Mouse (Mus musculus) spleen, postnatal 4 days (tissue): ENCODE data around the gene P3h1.

Experiments
- DNase-seq, 2 experiments: peaks; one replicate each; pipeline ENCODE4 v3.0.0; 2022; ENCODE audit warnings: low spot score in 2 of 2

Gene P3h1

DNA sequence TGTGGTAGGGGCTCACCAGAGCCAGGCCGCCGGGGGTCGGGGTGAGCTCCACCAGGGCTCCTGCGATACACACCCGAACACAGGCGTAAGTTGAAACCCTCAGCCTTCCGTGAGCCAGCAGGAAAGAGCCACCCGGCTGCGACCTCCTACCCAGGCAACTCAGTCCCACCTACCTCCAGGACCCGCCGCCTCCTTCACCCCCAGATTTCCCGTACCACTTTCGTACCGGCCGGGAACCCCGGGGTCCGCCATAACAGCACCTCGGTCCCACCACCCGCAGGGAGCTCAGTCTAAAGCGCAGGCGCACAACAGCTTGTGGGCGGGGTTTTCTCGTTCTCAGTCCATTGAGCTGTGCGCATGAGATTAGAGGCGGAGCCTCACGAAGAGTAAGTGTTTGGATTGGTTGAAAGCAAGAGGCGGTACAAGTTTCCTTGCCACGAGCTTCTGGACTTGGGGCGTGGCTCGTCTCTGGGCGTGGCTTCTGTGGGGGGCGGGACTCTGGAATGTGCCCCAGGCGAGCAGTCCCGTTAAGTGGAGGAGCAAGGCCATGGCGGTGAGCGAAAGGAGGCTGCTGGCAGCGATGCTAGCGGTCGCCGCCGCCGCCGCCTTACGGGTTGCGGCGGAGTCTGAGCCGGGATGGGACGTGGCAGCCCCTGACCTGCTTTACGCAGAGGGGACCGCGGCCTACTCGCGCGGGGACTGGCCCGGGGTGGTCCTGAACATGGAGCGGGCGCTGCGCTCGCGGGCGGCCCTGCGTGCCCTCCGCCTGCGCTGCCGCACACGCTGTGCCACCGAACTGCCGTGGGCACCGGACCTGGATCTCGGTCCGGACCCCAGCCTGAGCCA is at the start of gene P3h1, which contains the start of gene AU022252:
P3h1 (plus strand) TSS at position 506 of the 846 bp plus-strand sequence.
AU022252 (minus strand) TSS at position 303 of the 846 bp plus-strand sequence.
- DNase-seq: peak; percentile 99

DNA sequence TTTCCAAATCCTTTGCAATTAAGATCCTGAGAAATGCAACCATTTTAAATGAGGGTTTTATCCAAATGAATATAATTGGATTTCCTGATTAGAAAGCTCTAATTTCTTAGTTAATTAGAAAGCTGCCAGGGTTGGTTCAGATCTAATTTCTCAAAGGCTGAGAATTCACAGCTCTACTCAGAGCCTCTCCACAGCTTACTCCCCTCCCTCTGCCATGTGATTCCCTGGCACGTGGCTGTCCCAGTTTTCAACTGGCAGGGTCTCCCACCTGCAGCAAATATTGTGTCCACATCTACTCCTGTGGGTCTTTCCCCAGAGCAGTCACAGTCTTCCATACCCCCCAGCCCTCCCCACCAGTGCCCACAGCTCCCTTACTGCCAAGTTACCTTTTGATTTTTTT is 49.2 kb upstream of the P3h1 start:
- no peak for DNase-seq

DNA sequence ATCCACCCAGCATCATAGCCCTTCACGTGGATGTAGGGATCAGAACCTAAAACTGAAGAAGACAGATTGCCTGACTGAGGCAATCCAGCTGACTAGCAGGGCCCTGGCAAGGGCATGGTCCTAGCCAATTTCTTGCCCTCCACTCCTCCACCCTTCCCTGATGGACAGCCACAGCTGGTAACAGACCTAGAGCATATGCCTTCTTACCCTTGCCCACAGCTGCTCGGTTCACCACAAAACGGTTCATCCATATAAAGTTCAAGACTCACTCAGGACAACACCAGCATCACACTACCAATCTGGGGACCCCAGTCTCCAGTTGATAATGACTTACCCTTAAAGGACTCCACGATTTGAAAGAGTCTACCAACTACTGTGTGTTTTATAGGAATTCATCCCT is 46.9 kb upstream of the P3h1 start:
- no peak for DNase-seq

DNA sequence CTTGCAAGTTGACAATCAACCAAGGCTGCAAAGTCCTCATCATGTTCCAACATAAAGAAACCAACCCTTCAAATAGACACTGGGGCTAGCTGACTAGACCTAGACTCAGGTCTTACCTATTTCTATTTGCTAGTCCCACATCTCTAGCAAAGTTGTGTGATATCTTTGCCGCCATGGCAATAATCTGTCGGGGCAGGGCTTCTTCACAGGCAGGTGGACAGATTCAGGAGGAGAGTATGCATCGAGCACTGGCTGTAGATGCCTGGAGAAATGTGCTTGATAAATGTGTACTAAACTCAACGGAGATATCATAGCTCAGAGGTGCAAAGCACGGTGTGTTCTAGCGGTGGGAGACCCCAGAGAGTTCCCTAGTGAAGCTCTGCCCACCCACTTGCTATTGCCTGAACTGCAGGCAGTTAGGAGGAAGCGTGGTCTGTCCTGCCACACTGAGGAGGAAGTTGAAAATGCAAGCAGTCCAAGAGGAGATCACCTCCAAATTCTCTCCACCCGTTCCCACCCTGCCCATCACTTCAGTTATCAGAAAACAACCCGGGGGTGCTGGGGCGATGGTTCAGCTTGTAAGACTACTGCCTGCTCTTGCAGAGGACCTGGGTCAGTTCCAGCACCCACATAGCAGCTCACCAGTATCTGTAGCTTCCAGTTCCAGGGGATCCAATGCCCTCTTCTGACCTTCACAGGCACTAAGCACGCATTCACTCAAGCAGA is 44.5 kb upstream of the P3h1 start:
- peak; percentile 67 to 79 for DNase-seq

DNA sequence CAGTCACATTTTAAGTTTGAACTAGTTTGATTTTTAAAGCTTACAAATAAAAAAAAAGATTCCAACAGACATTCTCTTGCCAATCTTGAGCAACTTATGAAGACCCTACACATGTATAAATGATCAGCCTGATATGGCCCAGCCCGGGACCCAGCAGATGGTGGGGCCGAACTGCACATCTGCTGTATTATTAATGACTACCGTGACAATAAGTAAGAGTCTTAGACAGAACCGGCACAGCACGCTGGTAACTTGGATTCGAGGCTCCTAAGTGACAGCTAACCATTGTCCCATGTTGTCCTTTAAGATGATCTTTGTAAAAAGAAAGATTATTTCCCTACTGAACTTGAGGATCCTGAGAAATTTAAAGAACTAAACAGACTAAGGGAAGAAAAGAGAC is 43.3 kb upstream of the P3h1 start:
- DNase-seq: no peak

DNA sequence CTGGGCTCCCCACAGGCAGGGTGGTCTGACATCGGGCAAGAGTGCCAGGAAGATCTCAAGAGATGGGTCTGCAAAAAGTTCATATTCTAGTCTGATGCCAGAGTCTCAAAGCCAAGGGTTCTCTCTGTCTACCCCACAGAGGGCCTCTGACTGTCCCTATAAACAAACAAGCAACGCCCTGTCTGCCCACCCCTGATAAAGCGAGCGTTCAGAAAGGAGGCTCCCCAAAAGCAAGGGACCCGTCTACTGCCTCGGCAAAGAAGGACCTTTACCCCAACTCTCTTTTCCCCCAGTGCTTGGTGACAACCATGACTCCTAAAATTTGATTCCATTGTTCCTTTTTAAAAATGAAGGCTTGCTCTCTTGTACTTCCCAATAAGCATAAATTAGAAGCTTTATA is 42.9 kb upstream of the P3h1 start, which contains the start of gene Ermap:
Ermap (minus strand) TSS at position 148 of the 400 bp plus-strand sequence.
- DNase-seq: peak; percentile 76 to 82

DNA sequence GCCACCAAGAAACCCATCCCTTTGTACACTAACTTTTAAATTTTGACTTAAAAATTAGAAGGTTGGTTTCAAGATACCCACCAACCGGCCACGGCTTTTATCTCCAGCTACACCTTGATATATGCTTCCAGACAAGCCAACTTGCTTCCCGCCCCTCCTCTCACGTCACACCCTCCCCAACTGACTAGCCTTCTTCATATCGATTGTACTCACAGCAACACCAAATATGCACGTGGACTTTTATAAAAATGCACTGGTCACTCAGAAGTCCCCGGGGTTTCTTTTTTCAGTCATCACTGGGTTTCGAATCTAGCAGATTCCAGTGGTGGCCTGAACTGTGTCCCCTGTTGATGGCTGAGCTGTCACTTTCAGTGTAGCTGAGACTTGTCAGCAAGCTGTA is 42.1 kb upstream of the P3h1 start:
- DNase-seq: peak; percentile 76 to 81

DNA sequence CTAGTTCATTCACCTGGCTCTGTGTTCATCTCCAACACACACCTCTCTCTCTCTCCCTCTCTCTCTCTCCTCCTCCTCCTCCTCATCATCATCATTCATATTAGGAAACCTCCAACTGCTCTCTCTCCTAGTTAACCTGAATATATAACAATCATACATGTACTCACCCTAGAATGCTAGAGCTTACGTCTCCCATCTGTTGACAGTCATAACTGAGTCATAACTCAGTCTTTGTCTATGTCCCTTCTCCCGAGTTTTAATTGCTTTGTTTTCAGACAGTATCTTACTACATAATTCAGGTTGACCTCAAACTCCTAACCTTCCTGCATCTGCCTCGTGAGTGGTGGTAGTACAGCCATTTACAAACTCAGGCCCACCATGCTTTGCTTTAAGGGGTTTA is 41.4 kb upstream of the P3h1 start:
- no peak for DNase-seq

DNA sequence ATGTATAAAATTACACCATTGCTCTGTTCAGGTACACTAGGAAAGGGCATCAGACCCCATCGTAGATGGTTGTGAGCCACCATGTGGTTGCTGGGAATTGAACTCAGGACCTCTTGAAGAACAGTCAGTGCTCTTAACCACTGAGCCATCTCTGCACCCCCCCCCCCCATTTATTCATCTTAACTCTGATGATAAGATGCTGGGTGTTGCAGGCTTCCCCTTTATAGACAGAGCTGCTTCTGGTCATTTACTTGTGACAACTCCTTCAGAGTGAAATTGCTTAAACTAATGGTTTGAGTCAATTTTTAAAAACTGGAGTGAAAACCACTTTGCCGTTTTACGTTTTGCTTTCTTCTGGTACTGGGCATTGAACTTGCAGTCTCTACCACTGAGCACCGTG is 40.0 kb upstream of the P3h1 start:
- DNase-seq: no peak

DNA sequence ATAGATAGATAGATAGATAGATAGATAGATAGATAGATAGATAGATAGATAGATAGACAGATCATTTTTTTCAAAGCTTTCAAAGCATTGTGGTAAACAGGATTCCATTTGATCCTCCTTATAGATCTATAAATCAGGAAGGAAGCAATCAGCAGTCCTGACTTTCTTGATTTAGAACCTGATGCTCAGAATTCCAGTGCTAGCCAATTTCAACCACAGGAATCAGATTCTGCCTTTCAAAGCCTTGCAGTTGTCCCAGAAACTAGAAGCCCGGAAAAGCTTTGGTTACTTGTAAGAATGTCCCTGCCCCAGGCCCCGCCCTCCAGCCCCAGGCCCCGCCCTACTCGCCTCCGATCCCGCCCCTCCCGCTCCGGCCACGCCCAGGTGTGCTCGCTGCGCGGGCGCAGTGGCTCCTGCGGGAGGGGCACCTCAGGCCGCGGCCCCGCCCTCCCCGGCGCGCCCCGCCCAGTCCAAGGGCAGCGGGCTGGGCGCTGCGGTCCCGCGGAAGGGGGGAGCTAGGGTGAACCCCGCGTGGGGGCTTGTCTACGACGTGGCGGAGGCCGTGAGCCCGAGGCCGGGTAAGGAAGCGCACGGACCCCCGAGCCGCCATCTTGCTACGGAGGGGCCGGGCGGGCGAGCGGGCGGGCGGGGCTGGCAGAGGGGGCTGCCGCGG is 37.7 kb upstream of the P3h1 start, which contains the start of gene Svbp:
Svbp (plus strand) TSS at position 398 of the 673 bp plus-strand sequence.
- peak; percentile 93 to 98 for DNase-seq

DNA sequence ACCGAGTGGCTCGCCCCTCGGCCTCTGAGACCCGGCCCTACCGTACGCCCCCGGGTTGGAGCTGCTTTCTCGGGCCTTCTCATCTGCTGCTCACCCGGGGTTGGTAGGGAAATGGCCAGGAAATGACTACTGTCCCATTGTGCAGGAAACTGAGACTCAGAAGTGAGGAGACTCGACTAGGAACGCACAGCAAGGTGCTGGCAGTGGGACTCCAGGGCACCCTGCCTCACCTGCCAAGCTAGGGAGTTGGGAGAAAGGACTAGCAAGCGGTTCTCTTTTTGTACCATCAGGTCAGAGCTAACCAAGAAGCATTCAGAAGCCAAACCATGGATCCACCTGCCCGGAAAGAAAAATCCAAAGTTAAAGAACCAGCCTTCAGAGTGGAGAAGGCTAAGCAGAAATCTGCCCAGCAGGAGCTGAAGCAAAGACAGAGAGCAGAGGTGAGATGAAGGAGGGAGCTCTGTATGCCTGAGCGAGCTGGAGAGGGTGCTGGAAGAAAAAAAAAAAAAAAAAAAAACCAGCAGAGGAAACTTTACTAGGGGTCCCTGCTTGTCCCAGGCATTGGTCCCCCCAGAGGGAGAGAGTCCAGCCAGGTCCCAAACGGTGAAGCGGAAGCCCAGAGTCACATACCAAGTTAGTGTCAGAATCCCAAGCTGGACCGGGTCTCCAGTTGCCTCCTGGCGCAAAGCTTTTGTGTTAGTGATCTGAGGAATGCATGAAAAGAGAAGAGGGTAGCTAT is 37.0 kb upstream of the P3h1 start:
- DNase-seq: no peak

DNA sequence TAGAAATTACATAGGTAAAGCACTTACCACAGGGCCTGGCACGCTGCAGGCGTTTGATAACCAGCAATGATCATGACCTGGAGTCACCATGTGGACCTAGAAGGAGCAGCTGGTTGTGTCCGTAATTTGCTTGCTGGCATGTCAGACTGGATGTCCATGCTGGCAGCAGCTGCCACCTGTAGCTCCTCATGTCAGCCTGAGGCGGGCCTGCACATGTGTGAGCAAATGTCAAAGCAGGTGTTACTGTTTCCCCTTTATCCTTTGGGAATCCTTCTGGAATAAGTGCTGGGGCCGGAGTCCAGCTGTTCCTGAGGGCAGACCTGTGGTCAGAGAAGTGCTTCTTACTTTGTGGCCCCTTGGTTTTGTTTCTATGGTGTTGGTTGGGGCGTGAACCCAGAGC is 34.6 kb upstream of the P3h1 start:
- DNase-seq: no peak

DNA sequence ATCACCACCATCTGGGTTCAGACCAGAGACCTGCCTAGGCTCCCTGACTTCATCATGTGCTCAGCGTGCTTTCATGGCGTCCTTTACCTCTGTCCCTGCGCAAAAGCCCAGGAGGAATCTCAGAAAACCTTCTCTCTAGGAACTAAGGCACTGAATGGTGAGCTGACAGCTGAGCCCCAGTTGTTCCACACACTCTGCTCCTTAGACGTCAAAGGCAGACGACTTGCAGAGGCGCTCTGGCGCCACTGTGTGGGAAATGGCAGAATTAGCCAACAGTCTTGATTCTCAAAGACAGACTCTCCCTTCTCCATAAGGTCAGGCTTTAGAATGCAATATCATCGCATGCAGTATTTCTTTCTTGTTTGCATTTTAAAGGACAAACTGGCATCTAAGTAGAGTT is 28.0 kb upstream of the P3h1 start:
- peak; percentile 69 to 84 for DNase-seq

DNA sequence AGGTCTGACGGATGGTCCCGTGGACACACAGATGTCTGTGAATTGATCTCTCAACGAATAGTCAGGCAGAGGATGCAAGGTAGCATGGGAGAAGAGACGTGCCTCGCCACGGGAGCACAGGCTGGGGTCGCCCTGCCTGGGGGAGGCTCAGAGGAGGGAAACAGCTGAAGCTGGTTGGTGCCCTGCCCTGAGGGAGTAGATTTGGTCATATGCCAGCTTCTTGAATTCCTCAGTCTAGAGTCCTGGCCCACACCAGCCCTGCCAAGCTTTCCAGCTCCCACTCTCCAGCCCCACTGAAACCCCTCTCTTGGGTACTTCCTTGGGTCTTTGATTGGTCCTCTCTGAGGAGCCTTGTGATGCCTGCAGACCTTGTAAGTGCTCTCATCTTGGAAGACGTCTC is 16.0 kb upstream of the P3h1 start:
- DNase-seq: no peak

DNA sequence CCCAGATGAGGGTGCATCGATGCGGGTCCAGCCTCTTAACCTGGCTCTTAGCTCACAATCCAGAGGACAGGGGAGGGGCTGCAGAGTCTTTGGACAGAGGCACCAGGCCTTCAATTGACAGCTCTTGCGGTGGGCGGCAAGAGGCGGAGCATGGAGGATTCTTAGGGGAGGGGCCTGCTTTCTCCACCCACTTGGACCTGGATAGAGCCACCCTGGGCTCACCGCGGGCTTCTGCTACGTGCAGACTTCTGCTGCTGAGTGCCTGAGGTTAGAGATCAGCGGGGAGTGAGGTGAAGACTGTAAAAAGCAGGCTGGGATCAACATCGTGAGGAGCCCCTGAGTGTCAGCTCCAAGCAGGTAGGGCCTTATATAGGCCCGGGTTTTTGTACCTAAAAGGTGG is 14.5 kb upstream of the P3h1 start, which contains the start of gene Tmem269:
Tmem269 (minus strand) TSS at position 49 of the 400 bp plus-strand sequence.
- no peak for DNase-seq

DNA sequence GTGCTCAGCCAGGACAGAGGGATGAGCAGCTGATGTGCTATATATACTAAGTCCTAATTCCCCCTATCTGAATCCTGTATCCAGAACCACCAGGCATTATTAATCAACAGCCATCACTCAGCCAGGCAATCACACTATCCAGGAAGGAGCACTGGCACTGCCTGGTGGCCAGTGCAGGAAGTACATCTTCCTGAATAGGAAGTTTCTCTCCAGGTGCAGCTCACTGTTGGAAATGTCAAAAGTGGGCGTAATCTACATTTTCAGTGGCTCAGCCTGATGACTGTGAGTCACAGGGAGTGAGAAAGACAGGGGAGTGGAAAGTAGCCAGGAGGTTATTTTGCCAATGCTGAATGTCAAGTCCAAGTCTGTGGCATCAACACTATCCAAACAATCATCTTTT is 9.0 kb upstream of the P3h1 start:
- peak in 1 of 2 experiments; percentile 25 for DNase-seq

DNA sequence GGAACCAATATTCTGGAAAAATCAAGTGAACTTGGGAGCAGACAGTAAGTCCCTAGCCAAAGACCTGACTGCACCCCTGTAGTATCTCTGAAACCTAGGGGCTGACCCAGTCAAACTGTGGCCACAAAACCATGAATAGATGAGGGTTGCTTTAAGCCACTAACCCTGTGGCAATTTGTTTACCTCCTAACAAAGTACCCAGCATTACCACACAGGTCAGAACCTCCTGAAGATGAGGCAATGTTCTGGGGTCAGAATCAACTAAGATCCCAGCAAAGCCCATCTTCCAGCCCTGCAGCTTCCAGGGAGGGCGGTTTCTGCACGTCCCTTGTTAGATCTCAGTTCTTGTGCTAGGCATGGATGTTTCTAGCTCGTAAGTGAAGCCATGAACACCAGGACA is 8.2 kb upstream of the P3h1 start:
- no peak for DNase-seq

DNA sequence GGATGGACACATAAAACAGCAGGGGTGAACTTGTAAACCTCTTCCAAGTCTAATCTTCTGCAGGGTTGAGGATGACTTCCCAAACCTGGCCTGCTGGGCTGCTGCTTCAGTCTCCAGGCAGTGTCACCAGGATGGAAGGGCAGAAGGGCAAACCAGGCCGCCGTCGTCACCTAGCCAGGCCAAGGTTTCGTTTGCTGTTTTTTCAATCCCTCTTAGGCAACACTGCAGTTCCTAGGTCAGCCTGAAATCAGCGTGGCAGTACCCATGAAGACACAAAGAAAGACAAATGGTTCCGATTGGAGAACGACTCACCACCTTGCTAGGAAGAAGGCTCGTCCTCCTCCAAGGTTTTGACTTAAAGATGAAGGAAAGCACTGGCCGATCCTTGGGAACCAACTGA is 7.0 kb upstream of the P3h1 start:
- DNase-seq: no peak

DNA sequence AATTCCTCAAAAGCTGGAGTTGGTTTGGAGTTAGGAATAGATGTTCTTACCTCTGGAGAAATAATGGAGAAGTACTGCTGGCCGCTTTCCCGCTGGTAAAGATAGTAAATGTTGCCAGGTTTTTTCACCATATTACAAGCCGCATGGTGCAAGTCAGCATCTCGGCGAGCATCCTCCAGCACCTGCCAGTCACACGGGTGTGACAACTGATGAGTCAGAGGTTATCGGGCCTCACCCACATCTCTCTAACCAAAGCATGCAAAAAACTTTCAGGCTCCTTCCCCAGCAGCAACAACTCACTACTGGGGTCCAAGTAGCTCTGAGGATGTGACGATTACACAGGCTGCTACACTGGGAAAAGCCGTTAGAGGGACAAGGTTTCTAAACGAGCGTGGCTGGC is 6.0 kb upstream of the P3h1 start:
- no peak for DNase-seq

DNA sequence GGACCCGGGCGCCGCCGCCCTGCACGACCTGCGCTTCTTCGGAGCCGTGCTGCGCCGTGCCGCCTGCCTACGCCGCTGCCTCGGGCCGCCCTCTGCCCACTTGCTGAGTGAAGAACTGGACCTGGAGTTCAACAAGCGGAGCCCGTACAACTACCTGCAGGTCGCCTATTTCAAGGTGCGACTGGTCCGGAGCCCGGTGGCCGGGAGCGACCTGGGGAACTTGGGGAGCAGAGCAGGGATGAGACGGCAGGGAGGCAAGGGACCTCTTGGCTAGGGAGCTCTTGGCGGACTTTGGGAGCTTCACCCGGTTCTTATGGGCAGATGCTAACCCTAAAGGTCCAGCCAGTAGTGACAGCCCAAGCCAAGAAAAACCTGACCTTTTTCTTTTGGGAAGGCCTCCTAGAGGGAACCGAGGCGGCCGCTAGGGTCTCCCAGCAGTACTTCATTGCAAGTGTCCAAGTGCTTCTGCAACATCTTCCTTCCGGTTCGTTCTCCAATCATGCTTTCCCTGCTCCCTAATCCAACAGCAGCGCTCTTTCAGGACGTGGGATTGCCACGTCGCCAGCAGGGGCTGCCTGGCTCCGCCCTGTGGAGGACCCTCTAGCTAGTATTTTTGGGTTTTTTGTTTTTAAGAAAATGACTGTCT is 664 bp downstream of the P3h1 start:
- DNase-seq: peak; percentile 49 to 83

DNA sequence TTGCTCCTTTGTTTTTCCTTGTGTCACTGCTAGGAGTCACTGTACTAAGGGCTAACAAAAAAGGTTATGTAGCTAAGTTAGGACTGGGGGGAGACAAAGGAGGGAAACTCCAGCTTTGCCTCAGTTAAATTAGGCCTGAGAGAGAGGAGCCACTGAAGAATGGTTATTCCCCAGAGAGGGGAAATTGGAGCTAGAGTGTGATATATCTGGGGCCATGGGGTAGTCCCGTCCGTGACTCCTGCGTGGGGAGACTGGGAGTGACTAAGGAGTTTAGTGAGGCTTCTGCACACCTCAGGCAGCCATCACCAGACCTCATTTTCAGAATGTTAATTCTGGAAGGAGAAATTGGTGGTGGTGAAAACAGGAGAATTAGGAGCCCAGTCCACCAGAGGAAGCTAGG is 1.6 kb downstream of the P3h1 start:
- DNase-seq: no peak
